Mouse (Mus musculus): ENCODE measurements around the gene Hspa2. TPM values are rescaled to one million over a fixed set of nuclear protein-coding genes. Genes with fewer than 3 reads are reported as not detected.
A peak's percentile ranks its signal among the peaks of the same experiment; 100 is the strongest.

Gene Hspa2
- total and polyA plus RNA-seq, 2 experiments from 2014 or later, result 11.1 to 17.2 TPM

DNA sequence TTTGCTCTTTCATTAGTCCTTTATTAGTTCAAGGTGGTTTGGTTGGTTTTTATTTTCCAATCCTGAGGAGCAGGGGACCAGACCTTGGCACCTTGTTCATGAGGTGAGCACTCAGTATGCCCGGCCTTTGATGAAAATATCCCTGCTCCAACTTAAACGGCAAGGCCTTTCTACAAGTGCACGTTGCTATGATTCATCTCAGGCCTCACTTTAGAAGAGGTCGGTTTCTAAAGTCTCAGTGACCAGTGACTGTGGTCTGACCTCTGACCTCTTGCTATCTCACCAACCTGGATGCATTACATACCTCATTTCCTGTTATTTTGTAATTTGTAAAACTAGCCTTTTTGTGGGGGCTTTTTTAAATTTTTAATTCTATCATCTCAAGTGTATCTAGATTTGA, 5.2 kb downstream of the Hspa2 start:
- H3K27me3 ChIP-seq (ENCODE audit: insufficient read depth, low read length), result peaks cover 32% of the 10 kb centered on the region
- H3K4me1 ChIP-seq (ENCODE audit: insufficient read depth, low read length), result peaks cover 8% of the 10 kb centered on the region; the same call in 1 of the 2 replicates
- H3K9me3 ChIP-seq (ENCODE audit: low read length), result no peaks in the 10 kb centered on the region
- no peak overlapping the region for H3K4me2 ChIP-seq (ENCODE audit: low read depth, low read length)
- ATAC-seq (no peak), DNase-seq (ENCODE audit: low spot score) (no peak)
- TF ChIP-seq CTCF (IDR thresholded peaks at IDR 0.05; ENCODE audit: low read depth), result no peak
- H3K4me3 ChIP-seq (ENCODE audit: low read length), result no peak overlapping the region
- no peak overlapping the region for H3K27ac ChIP-seq
- no peaks in the 10 kb centered on the region for H3K36me3 ChIP-seq (ENCODE audit: insufficient read depth, low read length)
- no peak overlapping the region for H3K9ac ChIP-seq (replicated peaks; ENCODE audit: low read length)
- 76% methylated on average over 4 of the region's 4 CpGs for WGBS

GRCm38 (mm10) chr12:76415383-76416010, 11.5 kb downstream of the Hspa2 start:
- peaks cover 4% of the 10 kb centered on the region for H3K9me3 ChIP-seq (ENCODE audit: low read length)
- H3K4me2 ChIP-seq (ENCODE audit: low read depth, low read length), result no peak overlapping the region
- ATAC-seq (no peak), DNase-seq (ENCODE audit: low spot score) (no peak)
- no peak overlapping the region for H3K9ac ChIP-seq (replicated peaks; ENCODE audit: low read length)
- H3K36me3 ChIP-seq (ENCODE audit: insufficient read depth, low read length), result no peaks in the 10 kb centered on the region
- no peaks in the 10 kb centered on the region for H3K4me1 ChIP-seq (ENCODE audit: insufficient read depth, low read length)
- H3K4me3 ChIP-seq (ENCODE audit: low read length), result no peak overlapping the region
- TF ChIP-seq CTCF (IDR thresholded peaks at IDR 0.05; ENCODE audit: low read depth), result no peak
- 89% methylated on average over 11 of the region's 12 CpGs for WGBS
- H3K27ac ChIP-seq, result no peak overlapping the region
- no peaks in the 10 kb centered on the region for H3K27me3 ChIP-seq (ENCODE audit: insufficient read depth, low read length)

DNA sequence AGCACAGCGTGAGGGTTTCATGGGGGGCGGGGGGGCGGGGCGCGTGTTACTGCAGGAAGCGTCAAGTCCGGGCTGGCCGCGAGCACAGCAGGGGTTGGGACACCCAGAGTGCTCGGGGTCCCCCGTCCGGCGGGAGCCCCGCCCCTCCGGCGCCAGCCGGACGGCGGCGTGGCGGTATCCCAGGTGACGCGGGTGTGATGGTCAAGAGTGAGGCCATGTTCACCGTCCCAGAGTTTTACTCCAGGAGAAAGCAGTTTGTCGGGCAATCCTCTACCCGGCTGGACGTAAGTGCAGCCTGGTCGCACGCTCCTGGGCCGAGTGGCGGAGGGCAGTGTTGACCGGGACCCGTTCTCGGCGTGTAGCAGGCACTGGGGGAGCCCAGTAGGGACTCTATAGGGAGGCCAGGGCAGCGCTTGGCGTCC, 13.5 kb downstream of the Hspa2 start, which contains the start of gene Ppp1r36:
Gene Ppp1r36 (plus strand): TSS at position 106 of the 422 bp plus-strand sequence.
- Histone ChIP-seq H3K4me1 (ENCODE audit: insufficient read depth, low read length) (no peaks in the 10 kb centered on the region), H3K4me2 (ENCODE audit: low read depth, low read length) (peak within 1 kb of the TSS; percentile 63), H3K4me3 (ENCODE audit: low read length) (peak within 1 kb of the TSS; percentile 25), H3K27ac (no peak within 1 kb of the TSS), H3K27me3 (ENCODE audit: insufficient read depth, low read length) (no peaks in the 10 kb centered on the region), H3K9me3 (ENCODE audit: low read length) (peaks cover 4% of the 10 kb centered on the region), H3K36me3 (ENCODE audit: insufficient read depth, low read length) (no peaks in the 10 kb centered on the region), H3K9ac (replicated peaks; ENCODE audit: low read length) (no peak within 1 kb of the TSS)
- no peak for TF ChIP-seq CTCF (IDR thresholded peaks at IDR 0.05; ENCODE audit: low read depth)
- ATAC-seq, result 0 out of 2 replicates have a peak, but pooled peaks have one; percentile 24
- under 1% methylated on average over 37 of the region's 37 CpGs for WGBS
- no peak for DNase-seq (ENCODE audit: low spot score)

GRCm38 (mm10) chr12:76418346-76418745, 14.4 kb downstream of the Hspa2 start:
- H3K9ac ChIP-seq (replicated peaks; ENCODE audit: low read length), result no peak overlapping the region
- ATAC-seq, result no peak
- H3K27ac ChIP-seq, result no peak overlapping the region
- peaks cover 4% of the 10 kb centered on the region for H3K9me3 ChIP-seq (ENCODE audit: low read length)
- TF ChIP-seq CTCF (IDR thresholded peaks at IDR 0.05; ENCODE audit: low read depth), result no peak
- H3K4me1 ChIP-seq (ENCODE audit: insufficient read depth, low read length), result no peaks in the 10 kb centered on the region
- no peak overlapping the region for H3K4me3 ChIP-seq (ENCODE audit: low read length)
- H3K4me2 ChIP-seq (ENCODE audit: low read depth, low read length), result no peak overlapping the region
- H3K36me3 ChIP-seq (ENCODE audit: insufficient read depth, low read length), result no peaks in the 10 kb centered on the region
- no peak for DNase-seq (ENCODE audit: low spot score)
- 96% methylated on average over 5 of the region's 5 CpGs for WGBS
- H3K27me3 ChIP-seq (ENCODE audit: insufficient read depth, low read length), result no peaks in the 10 kb centered on the region

- no peaks in the 10 kb centered on the region for H3K9me3 ChIP-seq (ENCODE audit: low read length)
- no peak for ATAC-seq
- H3K36me3 ChIP-seq (ENCODE audit: insufficient read depth, low read length), result no peaks in the 10 kb centered on the region
- H3K4me1 ChIP-seq (ENCODE audit: insufficient read depth, low read length), result no peaks in the 10 kb centered on the region
- no peak for TF ChIP-seq CTCF (IDR thresholded peaks at IDR 0.05; ENCODE audit: low read depth)
- no peaks in the 10 kb centered on the region for H3K27me3 ChIP-seq (ENCODE audit: insufficient read depth, low read length)
- no peak overlapping the region for H3K27ac ChIP-seq
- no peak overlapping the region for H3K9ac ChIP-seq (replicated peaks; ENCODE audit: low read length)
- H3K4me3 ChIP-seq (ENCODE audit: low read length), result no peak overlapping the region
- H3K4me2 ChIP-seq (ENCODE audit: low read depth, low read length), result no peak overlapping the region
- no peak for DNase-seq (ENCODE audit: low spot score)
- WGBS, result 87% methylated on average over 3 of the region's 3 CpGs
Measured at GRCm38 (mm10) chr12:76425256-76425655, 21.3 kb downstream of the Hspa2 start.

DNA sequence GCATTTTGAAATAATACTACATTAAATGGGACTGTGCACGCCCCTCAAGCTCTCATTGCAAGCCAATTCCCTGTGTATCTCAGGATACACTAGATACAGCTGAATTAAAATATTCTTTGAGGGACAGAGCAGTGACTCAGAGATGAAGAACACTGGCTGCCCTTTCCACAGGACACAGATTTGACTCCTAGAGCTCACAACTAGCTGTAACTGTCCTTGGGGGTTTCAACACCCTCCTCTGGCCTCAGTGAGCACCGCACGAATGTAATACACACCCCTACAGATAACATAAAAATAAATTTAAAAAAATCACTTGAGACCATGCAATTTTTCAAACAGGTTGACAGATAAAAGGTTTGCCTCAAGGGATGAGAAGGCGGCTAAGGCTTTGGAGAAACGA, 23.6 kb downstream of the Hspa2 start:
- WGBS, result 52% methylated on average over 5 of the region's 5 CpGs
- Histone ChIP-seq H3K9ac (replicated peaks; ENCODE audit: low read length) (no peak overlapping the region), H3K4me1 (ENCODE audit: insufficient read depth, low read length) (no peaks in the 10 kb centered on the region), H3K27me3 (ENCODE audit: insufficient read depth, low read length) (no peaks in the 10 kb centered on the region), H3K27ac (no peak overlapping the region), H3K4me2 (ENCODE audit: low read depth, low read length) (no peak overlapping the region), H3K4me3 (ENCODE audit: low read length) (no peak overlapping the region), H3K36me3 (ENCODE audit: insufficient read depth, low read length) (no peaks in the 10 kb centered on the region), H3K9me3 (ENCODE audit: low read length) (no peaks in the 10 kb centered on the region)
- ATAC-seq (no peak), DNase-seq (ENCODE audit: low spot score) (no peak)
- no peak for TF ChIP-seq CTCF (IDR thresholded peaks at IDR 0.05; ENCODE audit: low read depth)

DNA sequence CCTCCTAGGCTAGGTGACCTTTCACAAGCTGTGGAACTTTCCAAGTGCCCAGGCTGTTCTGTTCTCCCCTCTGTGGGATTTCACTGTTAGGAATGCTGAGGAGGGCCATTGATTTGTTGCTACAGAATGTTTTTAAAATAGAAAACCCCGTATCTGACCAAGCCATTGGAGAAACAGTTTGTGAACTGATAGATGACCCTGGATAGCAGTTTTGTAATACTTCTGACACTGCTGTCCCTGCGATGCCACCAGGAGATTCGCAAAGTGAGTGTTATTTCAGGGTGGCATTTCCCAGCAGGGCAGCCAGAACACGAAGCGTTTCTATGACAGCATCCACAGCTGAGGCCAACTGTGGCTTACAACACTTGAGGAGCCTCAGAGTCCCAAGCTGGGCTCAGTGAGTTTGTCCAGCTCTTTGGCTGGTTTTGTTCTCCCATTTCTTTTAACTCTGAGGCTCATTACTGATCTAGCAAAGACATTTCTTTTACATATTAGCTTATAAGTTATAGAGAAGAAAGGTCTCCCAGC, 27.0 kb downstream of the Hspa2 start:
- Histone ChIP-seq H3K9ac (replicated peaks; ENCODE audit: low read length) (no peak overlapping the region), H3K36me3 (ENCODE audit: insufficient read depth, low read length) (no peaks in the 10 kb centered on the region), H3K9me3 (ENCODE audit: low read length) (no peaks in the 10 kb centered on the region), H3K4me3 (ENCODE audit: low read length) (no peak overlapping the region), H3K27me3 (ENCODE audit: insufficient read depth, low read length) (no peaks in the 10 kb centered on the region), H3K4me1 (ENCODE audit: insufficient read depth, low read length) (no peaks in the 10 kb centered on the region), H3K4me2 (ENCODE audit: low read depth, low read length) (no peak overlapping the region), H3K27ac (no peak overlapping the region)
- DNase-seq (ENCODE audit: low spot score) (peak; percentile 34), ATAC-seq (no peak)
- WGBS, result 44% methylated on average over 5 of the region's 5 CpGs
- TF ChIP-seq CTCF (IDR thresholded peaks at IDR 0.05; ENCODE audit: low read depth), result no peak

Data from hindbrain, postnatal 0 days (tissue).